In the genomic region with DNA sequence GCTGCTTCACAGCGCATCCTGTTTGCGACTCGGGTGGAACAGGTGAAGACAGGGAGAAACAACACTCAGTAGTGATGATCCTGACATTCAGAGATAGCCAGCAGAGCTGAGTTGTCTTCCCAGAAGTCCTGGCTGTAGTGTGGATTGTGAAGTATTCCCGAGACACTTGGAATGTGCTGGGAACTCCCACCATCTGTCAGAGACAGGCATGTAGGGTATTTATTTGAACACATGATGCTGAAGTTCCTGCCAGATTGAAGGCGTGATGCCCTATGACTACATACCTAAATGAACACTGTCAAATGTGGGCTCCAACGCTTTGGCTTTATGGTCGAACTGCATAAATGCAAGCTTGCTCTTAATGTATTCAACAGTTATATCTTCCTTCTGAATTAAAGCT, we compare ENCODE assay signal across 19 mouse cellular contexts.
DNase-seq lines count a peak whose midpoint lies in the region; TF ChIP-seq lines count a peak whose summit lies in the region.
"Had no signal": no experiment of that assay in that cellular context is flagged by ENCODE, and none has a peak within 500 bp of the region (broad histone marks: within the 10 kb centered on the region; RNA-seq: fewer than 3 reads in every experiment).

No protein-coding gene starts in this region.

- no peak for TF ChIP-seq POLR2A in lung, adult 2 months (IDR thresholded peaks at IDR 0.05; ENCODE audit: borderline replicate concordance, extremely low read depth, low read depth, low read length)

- H3K4me3 ChIP-seq in gastrocnemius, adult 2 months, result no peak overlapping the region
- no peak overlapping the region for H3K4me3 ChIP-seq in lung, adult 2 months (replicated peaks; ENCODE audit: extremely low read depth, low read depth, low read length)
- H3K4me3 ChIP-seq in brown adipose tissue, adult 24 weeks (ENCODE audit: insufficient read depth, low read depth, low read length), result no peak overlapping the region
- H3K4me3 ChIP-seq: embryonic facial prominence, embryonic 15.5 days; heart, embryonic 15.5 days; intestine, embryonic 15.5 days; limb, embryonic 13.5 days; liver, embryonic 12.5 days; midbrain, embryonic 13.5 days had no signal

- no peaks in the 10 kb centered on the region for H3K4me1 ChIP-seq in lung, adult 2 months (ENCODE audit: control insufficient read depth, insufficient read depth, low read length)
- no peaks in the 10 kb centered on the region; the same call in 1 of the 2 replicates for H3K4me1 ChIP-seq in brown adipose tissue, adult 24 weeks (ENCODE audit: control insufficient read depth, insufficient read depth, insufficient read length, low read length)
- H3K4me1 ChIP-seq: embryonic facial prominence, embryonic 15.5 days; intestine, embryonic 15.5 days; limb, embryonic 13.5 days had no signal

- intact Hi-C loops in gastrocnemius, adult 2 months (cut with DNase I), result no loop called here
- intact Hi-C loops in gastrocnemius, postnatal 14 days (cut with DNase I; ENCODE audit: low total_unique reads), result no loop called here
- intact Hi-C loops in heart, postnatal 36 days (cut with DNase I), result no loop called here

- no peak for TF ChIP-seq CTCF in gastrocnemius, adult 2 months (IDR thresholded peaks at IDR 0.05)
- no peak for TF ChIP-seq CTCF in lung, adult 2 months (IDR thresholded peaks at IDR 0.05; ENCODE audit: insufficient read depth, low read length)

- no peak for DNase-seq in gastrocnemius, adult 2 months
- no peak for DNase-seq in gastrocnemius, postnatal 14 days
- DNase-seq in lung, postnatal 36 days, result peak; percentile 44
- no peak for DNase-seq in lung, adult 2 months
- no peak for DNase-seq in heart, postnatal 36 days
- DNase-seq in thymus, postnatal 14 days, result no peak
- DNase-seq: adrenal gland, adult 2 months; B cell, adult 2 months; cerebellum, adult 9-11 months; kidney, adult 8-10 months; kidney, postnatal 10 days; thymus, adult 2 months had no signal

- WGBS in lung, adult 2 months, result 77% methylated on average over 7 of the region's 7 CpGs

- H3K27ac ChIP-seq in gastrocnemius, adult 2 months, result peak overlapping the region; percentile 4; the same call in 1 of the 2 replicates
- H3K27ac ChIP-seq in brown adipose tissue, adult 24 weeks (replicated peaks; ENCODE audit: low read depth, low read length), result 0 out of 2 replicates have a peak overlapping the region, but pooled peaks have one; percentile 42
- H3K27ac ChIP-seq: embryonic facial prominence, embryonic 15.5 days; heart, embryonic 15.5 days; intestine, embryonic 15.5 days; limb, embryonic 13.5 days; liver, embryonic 12.5 days; midbrain, embryonic 13.5 days had no signal
